Mouse (Mus musculus): ENCODE measurements around the gene Nkx1-2. TPM values are rescaled to one million over a fixed set of nuclear protein-coding genes. Genes with fewer than 3 reads are reported as not detected.

Nkx1-2 gene
- polyA plus RNA-seq, 1 experiment: not detected

GRCm38 (mm10) chr7:132608316-132609020, 9.0 kb upstream of the Nkx1-2 start:
- WGBS: 88% methylated on average over 4 of the region's 4 CpGs
- DNase-seq (ENCODE audit: low read depth, low spot score): no peak

- no peak for DNase-seq (ENCODE audit: low read depth, low spot score)
- 65% methylated on average over 5 of the region's 5 CpGs for WGBS
These were observed 6.3 kb upstream of the Nkx1-2 start for GRCm38 (mm10) chr7:132605689-132606088.

- WGBS: 90% methylated on average over 4 of the region's 4 CpGs
- no peak for DNase-seq (ENCODE audit: low read depth, low spot score)
These were observed 5.3 kb upstream of the Nkx1-2 start for GRCm38 (mm10) chr7:132604720-132605119.

- whole genome bisulfite sequencing: 49% methylated on average over 8 of the region's 8 CpGs
These were observed 1.5 kb upstream of the Nkx1-2 start for GRCm38 (mm10) chr7:132600926-132601325.

GRCm38 (mm10) chr7:132600026-132600425, 589 bp upstream of the Nkx1-2 start:
- DNase-seq (ENCODE audit: low read depth, low spot score): no peak
- 30% methylated on average over 9 of the region's 9 CpGs for WGBS

More at GRCm38 (mm10) chr7:132600926-132601325, 1.5 kb upstream of the Nkx1-2 start:
- DNase-seq (ENCODE audit: low read depth, low spot score): no peak

GRCm38 (mm10) chr7:132597251-132598041, 2.0 kb downstream of the Nkx1-2 start:
- 1% methylated on average over 59 of the region's 60 CpGs for WGBS
- DNase-seq (ENCODE audit: low read depth, low spot score): no peak

- WGBS: 20% methylated on average over 26 of the region's 26 CpGs
- DNase-seq (ENCODE audit: low read depth, low spot score): no peak
These were observed 2.7 kb downstream of the Nkx1-2 start for GRCm38 (mm10) chr7:132596557-132597250.

GRCm38 (mm10) chr7:132595787-132596186, 3.6 kb downstream of the Nkx1-2 start:
- 89% methylated on average over 3 of the region's 3 CpGs for WGBS
- DNase-seq (ENCODE audit: low read depth, low spot score): no peak

DNA sequence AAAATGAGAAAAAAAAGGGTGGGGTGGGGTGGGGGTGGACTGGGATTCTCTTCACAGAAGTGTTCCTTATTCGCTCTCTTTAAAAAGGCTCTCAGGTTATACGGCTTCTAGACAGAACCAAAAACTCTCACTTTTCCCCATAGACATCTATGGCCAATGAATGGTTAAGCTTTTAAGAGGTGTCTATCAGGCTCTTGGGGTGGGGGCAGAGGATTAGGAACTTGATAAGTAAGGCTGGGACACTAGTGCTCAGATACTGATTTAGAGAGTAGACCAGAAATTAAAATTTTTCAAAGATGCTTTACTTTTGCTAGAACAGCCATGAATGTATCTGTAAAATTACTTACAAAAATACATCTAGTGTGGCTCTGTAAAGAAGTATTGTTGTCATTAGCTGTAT, 5.1 kb downstream of the Nkx1-2 start:
- no peak for DNase-seq (ENCODE audit: low read depth, low spot score)
- WGBS: 94% methylated on average over 2 of the region's 2 CpGs

DNA sequence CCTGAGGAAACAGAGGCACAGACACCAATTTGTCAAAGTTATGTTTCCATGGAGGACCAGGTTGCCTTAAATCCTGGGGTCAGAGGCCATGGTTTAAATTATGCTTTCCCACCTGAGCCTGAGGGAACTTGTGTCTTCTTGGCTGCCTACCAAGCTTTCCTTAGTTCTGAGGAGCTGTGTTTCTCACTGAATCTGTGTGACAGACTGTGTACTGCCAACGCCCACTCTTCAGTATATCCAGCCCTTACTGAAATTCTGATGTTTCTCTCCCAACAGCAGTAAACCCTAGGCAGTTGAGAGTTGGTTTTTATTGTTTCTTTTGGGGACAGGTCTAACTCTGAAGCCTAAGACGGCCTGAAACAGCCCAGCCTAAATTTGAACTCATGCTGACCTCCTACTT, 5.7 kb downstream of the Nkx1-2 start:
- WGBS: 78% methylated on average over 2 of the region's 2 CpGs
- DNase-seq (ENCODE audit: low read depth, low spot score): no peak

GRCm38 (mm10) chr7:132589610-132590009, 9.8 kb downstream of the Nkx1-2 start:
- WGBS: 31% methylated on average over 5 of the region's 5 CpGs
- no peak for DNase-seq (ENCODE audit: low read depth, low spot score)

GRCm38 (mm10) chr7:132587167-132587566, 12.3 kb downstream of the Nkx1-2 start:
- DNase-seq (ENCODE audit: low read depth, low spot score): no peak
- WGBS: 25% methylated on average over 5 of the region's 5 CpGs

DNA sequence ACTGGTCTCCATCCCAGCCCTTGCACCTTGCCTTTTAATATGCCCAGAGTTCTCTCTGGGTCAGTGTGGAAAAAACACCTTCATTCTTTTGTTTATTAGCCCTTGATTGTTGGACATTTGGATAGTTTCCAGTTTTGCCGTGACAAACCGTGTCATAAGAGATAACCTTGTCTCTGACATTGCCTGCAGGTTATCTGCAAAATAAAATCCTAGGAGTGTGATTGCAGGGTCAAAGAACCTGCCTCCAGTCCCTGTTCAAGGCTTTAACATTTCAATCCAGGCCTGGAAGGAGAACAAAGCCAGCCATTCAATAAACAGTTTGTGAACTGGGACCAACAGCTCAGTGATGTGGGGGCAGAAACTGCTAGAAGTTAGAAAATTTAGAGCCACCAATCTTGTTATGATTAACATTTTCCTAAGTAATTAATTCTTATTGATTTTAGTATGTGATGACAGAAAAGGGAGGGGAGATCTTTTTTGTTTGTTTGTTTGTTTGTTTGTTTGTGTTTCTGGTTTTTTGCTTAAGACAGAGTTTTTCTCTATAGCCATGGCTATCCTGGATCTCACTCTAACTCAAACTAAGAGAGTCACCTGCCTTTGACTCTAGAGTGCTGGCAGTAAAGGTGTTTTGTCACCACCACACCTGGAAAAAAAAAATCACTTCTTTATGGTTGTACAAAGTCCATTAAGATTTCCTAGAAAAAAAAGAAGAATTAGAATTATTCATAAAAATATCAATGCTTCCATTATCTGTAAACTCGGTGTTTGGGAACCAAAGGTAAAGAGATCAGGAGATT, 13.5 kb downstream of the Nkx1-2 start:
- WGBS: 25% methylated on average over 3 of the region's 3 CpGs
- no peak for DNase-seq (ENCODE audit: low read depth, low spot score)

GRCm38 (mm10) chr7:132581441-132581840, 18.0 kb downstream of the Nkx1-2 start:
- 57% methylated on average over 2 of the region's 2 CpGs for WGBS
- no peak for DNase-seq (ENCODE audit: low read depth, low spot score)

GRCm38 (mm10) chr7:132580511-132580910, 18.9 kb downstream of the Nkx1-2 start:
- 36% methylated on average over 6 of the region's 6 CpGs for WGBS
- no peak for DNase-seq (ENCODE audit: low read depth, low spot score)

DNA sequence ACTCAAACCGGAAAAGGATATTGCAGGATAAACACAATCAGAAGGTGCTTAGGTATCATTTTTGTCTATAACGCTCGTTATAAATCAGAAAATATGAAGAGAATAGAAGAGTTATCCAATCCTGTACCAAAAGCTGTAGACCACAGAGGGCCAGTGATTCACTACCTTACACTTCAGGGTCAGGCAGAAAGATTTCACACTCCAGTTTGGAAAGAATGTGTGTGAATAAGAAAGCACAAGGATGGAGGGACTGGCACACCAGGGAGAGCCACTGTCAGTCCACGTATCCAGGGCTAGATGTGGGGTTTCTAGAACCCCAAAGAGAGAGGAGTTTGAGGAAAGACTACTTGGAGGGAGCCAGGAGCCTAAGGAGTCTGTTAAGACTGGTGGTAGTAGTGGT, 22.5 kb downstream of the Nkx1-2 start:
- 24% methylated on average over 4 of the region's 4 CpGs for WGBS

GRCm38 (mm10) chr7:132576116-132576650, 23.3 kb downstream of the Nkx1-2 start, which contains the start of gene Oat:
Oat (minus strand) TSS chr7:132576398.
- no peak for DNase-seq (ENCODE audit: low read depth, low spot score)
- under 1% methylated on average over 49 of the region's 49 CpGs for WGBS

More for the DNA sequence above, 22.5 kb downstream of the Nkx1-2 start:
- DNase-seq (ENCODE audit: low read depth, low spot score): no peak

DNA sequence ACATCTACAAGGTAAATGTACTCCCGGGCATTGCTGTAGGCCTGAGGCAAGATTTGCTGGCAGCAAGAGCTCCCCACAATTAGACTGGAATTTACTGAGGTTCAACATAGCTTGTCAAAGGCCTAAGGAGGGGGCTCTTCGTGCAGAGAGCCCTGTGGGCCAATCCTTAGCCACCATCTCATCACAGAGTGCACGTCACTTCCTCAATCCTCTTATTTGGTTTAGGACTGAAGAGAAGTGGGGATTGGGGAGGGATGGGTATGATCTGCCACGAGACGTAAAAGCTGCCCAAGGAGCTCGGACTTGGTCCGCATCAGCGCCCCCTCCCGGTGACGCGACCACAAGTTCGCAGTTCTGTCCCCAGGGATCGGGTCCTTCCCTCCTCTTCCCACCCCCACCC, 23.8 kb downstream of the Nkx1-2 start:
- under 1% methylated on average over 13 of the region's 13 CpGs for WGBS
- DNase-seq (ENCODE audit: low read depth, low spot score): no peak

DNA sequence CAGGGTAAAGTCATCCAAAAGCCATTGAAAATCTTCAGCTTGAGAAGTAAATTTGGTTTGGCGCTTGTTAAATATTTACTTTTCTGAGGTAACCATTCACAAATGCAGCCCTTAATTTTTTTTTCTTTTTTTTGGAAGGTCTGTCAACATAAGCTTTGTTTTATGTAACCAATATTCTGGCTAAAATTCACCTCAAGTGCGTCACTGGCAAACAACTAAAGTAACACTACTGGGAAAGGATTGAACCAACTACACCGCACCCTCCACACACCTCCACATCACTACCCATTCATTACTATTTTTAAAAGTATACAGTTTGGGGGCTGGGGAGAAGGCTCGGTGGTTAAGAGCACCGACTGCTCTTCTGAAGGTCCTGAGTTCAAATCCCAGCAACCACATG, 24.8 kb downstream of the Nkx1-2 start:
- 25% methylated on average over 5 of the region's 5 CpGs for WGBS
- DNase-seq (ENCODE audit: low read depth, low spot score): no peak
